Mouse (Mus musculus) kidney, postnatal 0 days (tissue): ENCODE measurements at regions not wholly inside any gene's neighbourhood (a gene's known extent, or its start where the extent isn't known, plus 50 kb on each side); places are given as distances from the start of the nearest gene placed in this dataset.
A peak's percentile ranks its signal among the peaks of the same experiment; 100 is the strongest.

Experiments used
- ATAC-seq: fragments of 200-750 bp; cut with Nextera tagmentation; replicated peaks from 2 replicates; pipeline ENCODE4 v1.8.0; 2017; ENCODE audit warnings: low read depth, moderate number of reproducible peaks, moderate TSS enrichment, moderate library complexity; ENCODE audit not compliant: low FRiP score
- DNase-seq: peaks from one replicate; pipeline ENCODE4 v3.0.0-alpha.2; 2016; ENCODE audit warnings: low spot score
- H3K27ac ChIP-seq: fragments of 300-500 bp; sonication (generic); 2 replicates; pipeline ENCODE4 v1.5.1; 2014; ENCODE audit warnings: mild to moderate bottlenecking
- H3K27me3 ChIP-seq: fragments of 300-500 bp; sonication (generic); 2 replicates; pipeline ENCODE4 v1.6.1; 2014; ENCODE audit warnings: low read length, mixed read lengths; ENCODE audit not compliant: insufficient read depth
- H3K36me3 ChIP-seq: fragments of 300-500 bp; sonication (generic); 2 replicates; pipeline ENCODE4 v1.6.1; 2014; ENCODE audit warnings: low read length, mixed read lengths; ENCODE audit not compliant: insufficient read depth
- H3K4me1 ChIP-seq: fragments of 300-500 bp; sonication (generic); replicated peaks from 2 replicates; pipeline ENCODE4 v1.6.1; 2014; ENCODE audit warnings: antibody characterized with exemption, low read length, mixed read lengths; ENCODE audit not compliant: insufficient read depth
- H3K4me2 ChIP-seq: fragments of 300-500 bp; sonication (generic); 2 replicates; pipeline ENCODE4 v1.6.1; 2014; ENCODE audit warnings: mild to moderate bottlenecking, low read length, moderate library complexity, mixed read lengths
- H3K4me3 ChIP-seq: fragments of 300-500 bp; sonication (generic); replicated peaks from 2 replicates; pipeline ENCODE4 v1.5.1; 2014; ENCODE audit warnings: low read depth, low read length
- H3K9ac ChIP-seq: fragments of 300-500 bp; sonication (generic); 2 replicates; pipeline ENCODE4 v1.6.1; 2014; ENCODE audit warnings: low read depth, low read length
- H3K9me3 ChIP-seq: fragments of 300-500 bp; sonication (generic); replicated peaks from 2 replicates; pipeline ENCODE4 v1.6.1; 2016; ENCODE audit warnings: low read length, inconsistent platforms, mixed read lengths
- CTCF ChIP-seq: IDR thresholded peaks from 2 replicates; pipeline ENCODE4 v1.5.1; 2016; ENCODE audit warnings: antibody characterized with exemption, low read depth, mild to moderate bottlenecking, moderate library complexity
- WGBS: fragments of 180-500 bp; shearing (Covaris S2); extraction: QIAGEN DNeasy Blood & Tissue Kit; methylation state at CpG from one replicate; pipeline ENCODE4 v1.1.7; 2014; 5-methylcytosine and 5-hydroxymethylcytosine counted together

GRCm38 (mm10) chr7:115062817-115063216 lies 319.3 kb downstream of the Insc start:
- WGBS = 46% methylated on average over 3 of the region's 3 CpGs
- TF ChIP-seq CTCF = no peak

GRCm38 (mm10) chr7:115067641-115068040 lies 324.1 kb downstream of the Insc start:
- Histone ChIP-seq H3K4me2 (no peak overlapping the region), H3K27me3 (no peaks in the 10 kb centered on the region), H3K9ac (no peak overlapping the region), H3K9me3 (no peaks in the 10 kb centered on the region), H3K27ac (no peak overlapping the region), H3K4me1 (no peaks in the 10 kb centered on the region), H3K4me3 (no peak overlapping the region), H3K36me3 (no peaks in the 10 kb centered on the region)
- TF ChIP-seq CTCF = no peak
- WGBS = 87% methylated on average over 2 of the region's 2 CpGs
- ATAC-seq (0 out of 2 replicates have a peak, but pooled peaks have one; percentile 21), DNase-seq (no peak)

More at GRCm38 (mm10) chr7:115062817-115063216, 319.3 kb downstream of the Insc start:
- no peak overlapping the region for H3K4me3 ChIP-seq
- no peak overlapping the region for H3K4me2 ChIP-seq
- H3K27ac ChIP-seq = no peak overlapping the region
- no peaks in the 10 kb centered on the region for H3K27me3 ChIP-seq
- no peak overlapping the region for H3K9ac ChIP-seq
- no peak for DNase-seq
- ATAC-seq = no peak
- H3K9me3 ChIP-seq = no peaks in the 10 kb centered on the region
- no peaks in the 10 kb centered on the region for H3K4me1 ChIP-seq
- no peaks in the 10 kb centered on the region for H3K36me3 ChIP-seq

GRCm38 (mm10) chr7:115073406-115073805 lies 329.9 kb downstream of the Insc start:
- no peak overlapping the region for H3K9ac ChIP-seq
- TF ChIP-seq CTCF = no peak
- ATAC-seq (no peak), DNase-seq (no peak)
- no peak overlapping the region for H3K4me3 ChIP-seq
- WGBS = 66% methylated on average over 2 of the region's 2 CpGs
- no peaks in the 10 kb centered on the region for H3K36me3 ChIP-seq
- no peaks in the 10 kb centered on the region for H3K27me3 ChIP-seq
- H3K27ac ChIP-seq = no peak overlapping the region
- no peak overlapping the region for H3K4me2 ChIP-seq
- no peaks in the 10 kb centered on the region for H3K9me3 ChIP-seq
- H3K4me1 ChIP-seq = no peaks in the 10 kb centered on the region

GRCm38 (mm10) chr7:115076781-115077180 lies 333.3 kb downstream of the Insc start:
- no peak overlapping the region for H3K27ac ChIP-seq
- H3K9ac ChIP-seq = no peak overlapping the region
- no peak for ATAC-seq
- H3K36me3 ChIP-seq = no peaks in the 10 kb centered on the region
- H3K4me3 ChIP-seq = no peak overlapping the region
- H3K4me2 ChIP-seq = no peak overlapping the region
- TF ChIP-seq CTCF = no peak
- H3K9me3 ChIP-seq = no peaks in the 10 kb centered on the region
- no peaks in the 10 kb centered on the region for H3K27me3 ChIP-seq
- DNase-seq = no peak
- H3K4me1 ChIP-seq = no peaks in the 10 kb centered on the region
- 83% methylated on average over 4 of the region's 4 CpGs for WGBS

GRCm38 (mm10) chr7:115084711-115085380 lies 341.4 kb downstream of the Insc start:
- no peaks in the 10 kb centered on the region for H3K9me3 ChIP-seq
- 80% methylated on average over 3 of the region's 3 CpGs for whole genome bisulfite sequencing

GRCm38 (mm10) chr7:115086542-115087448 lies 343.3 kb downstream of the Insc start:
- no peak overlapping the region for H3K9ac ChIP-seq
- H3K4me2 ChIP-seq = no peak overlapping the region
- WGBS = 36% methylated on average over 4 of the region's 4 CpGs
- H3K27ac ChIP-seq = no peak overlapping the region
- no peaks in the 10 kb centered on the region for H3K36me3 ChIP-seq
- no peaks in the 10 kb centered on the region for H3K9me3 ChIP-seq
- no peaks in the 10 kb centered on the region for H3K27me3 ChIP-seq
- H3K4me3 ChIP-seq = no peak overlapping the region
- ATAC-seq = no peak
- DNase-seq = no peak
- H3K4me1 ChIP-seq = no peaks in the 10 kb centered on the region
- TF ChIP-seq CTCF = no peak

More at GRCm38 (mm10) chr7:115084711-115085380, 341.4 kb downstream of the Insc start:
- Histone ChIP-seq H3K9ac (no peak overlapping the region), H3K27ac (no peak overlapping the region), H3K4me3 (no peak overlapping the region), H3K4me1 (no peaks in the 10 kb centered on the region), H3K36me3 (no peaks in the 10 kb centered on the region), H3K4me2 (no peak overlapping the region), H3K27me3 (no peaks in the 10 kb centered on the region)
- no peak for ATAC-seq
- DNase-seq = no peak
- TF ChIP-seq CTCF = no peak
